Mouse (Mus musculus) liver, embryonic 11.5 days (tissue): ENCODE measurements around the gene Smo. TPM values are rescaled to one million over a fixed set of nuclear protein-coding genes. Genes with fewer than 3 reads are reported as not detected.
A peak's percentile ranks its signal among the peaks of the same experiment; 100 is the strongest.

Experiments
- ATAC-seq: fragments of 200-750 bp; cut with Nextera tagmentation; replicated peaks from 2 replicates; pipeline ENCODE4 v1.8.0; 2017; ENCODE audit warnings: moderate number of reproducible peaks, mild to moderate bottlenecking, moderate TSS enrichment, moderate library complexity; ENCODE audit not compliant: low FRiP score
- DNase-seq: peaks from one replicate; pipeline ENCODE4 v3.0.0-alpha.2; 2017; ENCODE audit warnings: low spot score
- H3K27ac ChIP-seq: fragments of 300-500 bp; sonication (generic); 2 replicates; pipeline ENCODE4 v1.5.1; 2014; ENCODE audit warnings: mild to moderate bottlenecking, low read depth, low read length, control low read depth
- H3K27me3 ChIP-seq: fragments of 300-500 bp; sonication (generic); replicated peaks from 2 replicates; pipeline ENCODE4 v1.6.1; 2014; ENCODE audit warnings: low read length, mixed read lengths; ENCODE audit not compliant: control insufficient read depth, insufficient read depth
- H3K36me3 ChIP-seq: fragments of 300-500 bp; sonication (generic); 2 replicates; pipeline ENCODE4 v1.6.1; 2014; ENCODE audit warnings: mild to moderate bottlenecking, low read length, moderate library complexity, mixed read lengths; ENCODE audit not compliant: control insufficient read depth, insufficient read depth
- H3K4me1 ChIP-seq: fragments of 300-500 bp; sonication (generic); replicated peaks from 2 replicates; pipeline ENCODE4 v1.6.1; 2014; ENCODE audit warnings: low read length, mixed read lengths; ENCODE audit not compliant: control insufficient read depth, insufficient read depth
- H3K4me2 ChIP-seq: fragments of 300-500 bp; sonication (generic); 2 replicates; pipeline ENCODE4 v1.6.1; 2014; ENCODE audit warnings: mild to moderate bottlenecking, control low read depth, moderate library complexity
- H3K4me3 ChIP-seq: fragments of 300-500 bp; sonication (generic); 2 replicates; pipeline ENCODE4 v1.5.1; 2014; ENCODE audit warnings: low read depth, low read length, control low read depth
- H3K9ac ChIP-seq: fragments of 300-500 bp; sonication (generic); 2 replicates; pipeline ENCODE4 v1.6.1; 2014; ENCODE audit warnings: low read depth, low read length, control low read depth
- H3K9me3 ChIP-seq: fragments of 300-500 bp; sonication (generic); 2 replicates; pipeline ENCODE4 v1.6.1; 2016; ENCODE audit warnings: low read length, inconsistent platforms, mixed read lengths; ENCODE audit not compliant: control insufficient read depth
- WGBS: fragments of 180-500 bp; shearing (Covaris S2); extraction: QIAGEN DNeasy Blood & Tissue Kit; methylation state at CpG from one replicate; pipeline ENCODE4 v1.1.7; 2014; 5-methylcytosine and 5-hydroxymethylcytosine counted together
- polyA plus RNA-seq: library from polyadenylated mRNA; unstranded; fragments of >200 nt; fragmentation: Nextera tagmentation; extraction: Ambion mirVana; gene quantifications from 2 replicates; pipeline ENCODE4 v1.2.1, GENCODE M21; 2014

Gene Smo
- polyA plus RNA-seq: 22.3 and 22.5 TPM in 2 replicates

DNA sequence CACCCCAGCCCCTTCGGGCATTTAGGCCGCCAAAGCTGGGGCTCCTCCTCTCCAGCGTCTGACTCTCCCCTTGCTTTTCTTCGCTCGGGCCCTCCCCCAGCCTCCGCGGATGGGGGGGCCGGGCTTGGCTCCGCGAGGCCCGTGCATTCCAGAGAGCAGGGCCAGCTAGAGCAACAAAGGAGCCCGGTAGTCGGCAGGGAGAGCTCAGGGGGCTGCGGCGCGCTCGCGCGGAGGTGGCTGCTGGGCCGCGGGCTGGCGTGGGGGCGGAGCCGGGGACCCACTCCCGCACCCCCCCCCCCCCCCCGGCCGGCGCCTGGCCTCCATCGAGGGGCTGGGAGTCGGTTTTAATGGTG lies at the start of gene Smo:
Gene Smo, plus strand, starts transcription at position 168 of the 353 bp plus-strand sequence.
- H3K4me2 ChIP-seq: peak within 1 kb of the TSS; percentile 85
- peaks cover 13% of the 10 kb centered on the region; the same call in 1 of the 2 replicates for H3K4me1 ChIP-seq
- ATAC-seq: peak; percentile 82
- peak within 1 kb of the TSS; percentile 75 for H3K4me3 ChIP-seq
- WGBS: under 1% methylated on average over 17 of the region's 30 CpGs
- peaks cover 20% of the 10 kb centered on the region for H3K27me3 ChIP-seq
- DNase-seq: peak; percentile 85
- peak within 1 kb of the TSS; percentile 88 for H3K9ac ChIP-seq
- no peaks in the 10 kb centered on the region for H3K9me3 ChIP-seq
- peak within 1 kb of the TSS; percentile 76 for H3K27ac ChIP-seq
- no peaks in the 10 kb centered on the region for H3K36me3 ChIP-seq

DNA sequence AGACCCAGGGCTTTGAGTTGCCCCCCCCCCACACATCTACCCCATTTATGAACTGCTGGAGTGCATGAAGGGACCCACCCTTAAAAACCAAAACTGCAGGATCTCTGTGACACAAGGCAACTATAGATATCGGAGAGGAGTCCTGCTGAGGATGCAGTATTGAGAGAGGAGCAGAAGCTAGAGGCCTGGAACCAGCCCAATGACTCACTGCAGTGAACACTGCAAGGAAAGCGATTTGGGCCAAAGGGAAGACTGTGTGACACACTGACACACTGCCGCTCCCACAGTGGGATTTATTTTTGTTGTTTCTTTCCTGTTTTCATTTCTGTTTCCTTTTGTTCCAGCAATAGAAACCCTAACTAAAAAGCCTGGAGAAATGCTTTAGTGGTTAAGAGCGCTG lies 49.4 kb upstream of the Smo start:
- no peaks in the 10 kb centered on the region for H3K36me3 ChIP-seq
- no peak for ATAC-seq
- H3K9me3 ChIP-seq: no peaks in the 10 kb centered on the region
- no peaks in the 10 kb centered on the region for H3K4me1 ChIP-seq
- WGBS: 81% methylated on average over 4 of the region's 4 CpGs
- no peak for DNase-seq
- peaks cover 8% of the 10 kb centered on the region for H3K27me3 ChIP-seq
- H3K27ac ChIP-seq: no peak overlapping the region
- no peak overlapping the region for H3K4me3 ChIP-seq
- no peak overlapping the region for H3K9ac ChIP-seq
- H3K4me2 ChIP-seq: no peak overlapping the region

DNA sequence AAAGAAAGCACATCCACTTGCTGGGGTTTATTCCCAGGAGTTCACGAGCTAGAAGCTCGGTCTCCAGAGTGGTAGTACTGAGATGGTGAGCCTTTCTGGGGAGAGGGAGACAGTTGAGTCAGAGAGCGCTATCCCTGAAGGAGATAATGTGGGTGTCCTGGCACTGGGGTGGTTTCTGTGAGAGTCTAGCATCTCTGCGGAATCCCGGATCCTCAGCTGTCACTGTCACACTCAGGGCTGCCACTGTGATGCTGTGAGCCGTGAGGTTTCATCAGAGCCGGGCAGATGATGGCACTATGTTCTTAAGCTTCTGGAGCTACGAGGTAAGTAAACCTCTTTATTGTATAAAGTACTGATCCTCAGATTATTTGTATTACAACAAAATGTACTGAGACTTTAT lies 45.8 kb upstream of the Smo start:
- Histone ChIP-seq H3K4me3 (no peak overlapping the region), H3K4me1 (0 out of 2 replicates have a peak, but pooled peaks cover 3% of the 10 kb centered on the region), H3K27me3 (peaks cover 24% of the 10 kb centered on the region), H3K4me2 (no peak overlapping the region), H3K9ac (no peak overlapping the region), H3K9me3 (no peaks in the 10 kb centered on the region), H3K36me3 (no peaks in the 10 kb centered on the region), H3K27ac (no peak overlapping the region)
- 69% methylated on average over 8 of the region's 8 CpGs for WGBS
- ATAC-seq (no peak), DNase-seq (no peak)

DNA sequence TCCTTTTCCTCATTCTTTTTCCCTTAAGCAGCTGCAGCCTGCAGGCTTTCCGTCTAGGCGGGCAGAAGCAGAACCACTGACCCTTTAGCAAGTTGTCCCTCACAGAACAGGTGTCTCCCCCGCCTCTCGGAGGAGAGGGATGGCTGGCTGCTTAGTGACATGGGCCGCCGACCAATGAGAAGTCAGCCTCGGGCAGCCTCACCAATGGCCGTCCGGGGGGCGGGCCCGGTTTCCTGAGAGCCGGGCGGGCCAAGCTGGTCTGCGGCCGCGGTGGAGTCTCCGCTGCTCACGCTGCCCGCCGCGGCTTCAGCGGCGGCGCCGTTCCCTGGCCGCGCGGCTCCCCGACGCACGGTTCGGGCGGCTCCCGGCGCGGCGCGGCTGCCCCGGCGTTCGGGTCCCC lies 41.4 kb upstream of the Smo start, which contains the start of gene Tspan33:
Gene Tspan33, plus strand, starts transcription at position 270 of the 400 bp plus-strand sequence.
- no peaks in the 10 kb centered on the region for H3K9me3 ChIP-seq
- H3K4me2 ChIP-seq: peak within 1 kb of the TSS; percentile 73
- peaks cover 13% of the 10 kb centered on the region for H3K4me1 ChIP-seq
- ATAC-seq (peak; percentile 84), DNase-seq (peak; percentile 87)
- peak within 1 kb of the TSS; percentile 95 for H3K9ac ChIP-seq
- WGBS: under 1% methylated on average over 38 of the region's 41 CpGs
- H3K4me3 ChIP-seq: peak within 1 kb of the TSS; percentile 90
- H3K27ac ChIP-seq: peak within 1 kb of the TSS; percentile 77
- H3K36me3 ChIP-seq: 0 out of 2 replicates have a peak, but pooled peaks cover under 1% of the 10 kb centered on the region
- peaks cover 20% of the 10 kb centered on the region for H3K27me3 ChIP-seq

DNA sequence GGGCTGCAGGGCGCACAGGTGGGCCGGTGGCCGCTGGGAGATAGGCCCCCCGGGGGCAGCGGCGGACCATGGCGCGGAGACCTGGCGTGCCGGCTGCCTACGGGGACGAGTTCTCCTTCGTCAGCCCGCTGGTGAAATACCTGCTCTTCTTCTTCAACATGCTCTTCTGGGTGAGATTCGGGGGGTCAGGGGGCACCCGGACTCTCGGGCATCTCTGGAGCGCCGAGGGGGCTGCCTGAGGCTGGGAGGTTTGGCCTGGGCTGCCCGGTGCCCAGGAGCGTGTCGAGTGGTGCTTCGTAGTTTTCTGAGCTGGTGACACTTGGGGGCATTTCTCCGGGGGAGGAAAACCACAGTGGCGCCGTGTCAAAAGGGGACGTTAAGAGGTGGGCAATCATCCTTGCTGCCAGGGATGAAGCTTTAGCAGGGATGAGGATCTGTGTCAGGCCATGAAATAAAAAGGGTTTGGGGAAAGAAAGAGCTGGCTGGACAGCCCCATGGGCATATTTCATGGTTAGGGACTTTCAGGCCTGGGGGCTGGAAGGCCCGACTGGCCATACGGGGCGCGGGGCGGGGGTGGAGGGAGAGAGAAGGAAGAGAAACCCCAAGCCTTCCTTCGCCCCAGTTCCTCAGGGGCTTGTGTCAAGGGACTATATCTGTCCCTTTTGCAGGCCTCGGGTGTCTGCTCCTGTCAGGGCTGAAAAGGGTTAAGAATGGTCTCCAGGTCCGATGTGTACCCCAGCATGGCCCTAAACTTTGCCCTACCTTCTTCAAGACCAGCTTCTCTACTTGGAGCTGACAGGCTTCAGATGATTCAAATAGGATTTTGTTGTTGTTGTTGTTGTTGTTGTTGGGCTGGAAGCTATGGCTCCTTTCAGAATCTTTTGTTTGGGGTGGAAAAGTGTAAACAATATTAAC lies 40.7 kb upstream of the Smo start:
- peak; percentile 58 for DNase-seq
- ATAC-seq: no peak
- Histone ChIP-seq H3K27ac (peak overlapping the region; percentile 77), H3K4me2 (peak overlapping the region; percentile 73), H3K4me1 (peaks cover 17% of the 10 kb centered on the region), H3K27me3 (peaks cover 20% of the 10 kb centered on the region), H3K4me3 (peak overlapping the region; percentile 90), H3K9ac (peak overlapping the region; percentile 95), H3K36me3 (0 out of 2 replicates have a peak, but pooled peaks cover 2% of the 10 kb centered on the region), H3K9me3 (no peaks in the 10 kb centered on the region)
- WGBS: 4% methylated on average over 35 of the region's 35 CpGs

DNA sequence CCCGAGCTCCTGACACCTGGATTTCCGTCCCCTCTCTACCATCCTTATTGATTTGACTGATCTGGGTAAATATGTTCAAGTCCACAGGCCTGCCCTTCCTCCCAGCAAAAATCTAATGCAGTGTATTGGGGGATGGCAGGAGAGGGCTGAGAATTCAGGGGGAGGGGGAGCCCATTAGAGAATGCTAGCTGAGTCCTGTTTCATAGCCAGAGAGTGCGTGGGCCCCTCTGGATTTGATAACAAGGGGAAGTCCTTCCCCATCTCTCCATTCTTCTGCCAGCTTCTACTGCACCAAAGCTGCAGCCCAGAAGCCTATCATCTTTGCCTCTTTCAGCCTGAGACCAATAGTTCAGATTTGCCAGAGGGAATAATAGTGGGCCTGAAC lies 40.0 kb upstream of the Smo start:
- DNase-seq: no peak
- H3K9ac ChIP-seq: peak overlapping the region; percentile 95
- no peaks in the 10 kb centered on the region for H3K9me3 ChIP-seq
- peak overlapping the region; percentile 77 for H3K27ac ChIP-seq
- no peak for ATAC-seq
- H3K4me1 ChIP-seq: peaks cover 19% of the 10 kb centered on the region
- peak overlapping the region; percentile 90 for H3K4me3 ChIP-seq
- H3K4me2 ChIP-seq: peak overlapping the region; percentile 73
- 0 out of 2 replicates have a peak, but pooled peaks cover 2% of the 10 kb centered on the region for H3K36me3 ChIP-seq
- WGBS: 36% methylated on average over 3 of the region's 3 CpGs
- peaks cover 17% of the 10 kb centered on the region for H3K27me3 ChIP-seq

DNA sequence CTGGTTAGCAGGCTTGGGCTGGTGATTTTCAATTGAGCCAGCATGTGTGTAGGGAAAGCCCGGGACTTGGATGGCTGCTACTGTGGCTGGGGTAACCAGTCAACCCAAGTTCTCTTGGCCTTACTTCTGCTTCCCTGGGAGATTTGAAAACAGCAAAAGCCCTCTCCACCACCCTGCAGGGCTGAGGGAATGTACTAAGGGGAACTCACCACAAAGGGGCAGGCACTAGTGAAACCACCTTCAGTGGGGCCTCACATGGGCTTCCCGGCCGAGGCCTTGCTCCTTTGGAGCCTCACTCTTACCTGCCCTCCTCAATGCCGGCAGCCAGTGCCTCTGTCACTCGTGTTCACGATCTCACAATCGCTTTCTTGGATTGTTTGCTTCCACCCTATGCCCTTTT lies 39.3 kb upstream of the Smo start:
- Histone ChIP-seq H3K9ac (peak overlapping the region; percentile 95), H3K9me3 (no peaks in the 10 kb centered on the region), H3K36me3 (0 out of 2 replicates have a peak, but pooled peaks cover 2% of the 10 kb centered on the region), H3K27me3 (peaks cover 16% of the 10 kb centered on the region), H3K4me3 (peak overlapping the region; percentile 90), H3K4me2 (peak overlapping the region; percentile 73), H3K4me1 (peaks cover 24% of the 10 kb centered on the region), H3K27ac (peak overlapping the region; percentile 77)
- DNase-seq (no peak), ATAC-seq (no peak)
- WGBS: 58% methylated on average over 7 of the region's 7 CpGs

DNA sequence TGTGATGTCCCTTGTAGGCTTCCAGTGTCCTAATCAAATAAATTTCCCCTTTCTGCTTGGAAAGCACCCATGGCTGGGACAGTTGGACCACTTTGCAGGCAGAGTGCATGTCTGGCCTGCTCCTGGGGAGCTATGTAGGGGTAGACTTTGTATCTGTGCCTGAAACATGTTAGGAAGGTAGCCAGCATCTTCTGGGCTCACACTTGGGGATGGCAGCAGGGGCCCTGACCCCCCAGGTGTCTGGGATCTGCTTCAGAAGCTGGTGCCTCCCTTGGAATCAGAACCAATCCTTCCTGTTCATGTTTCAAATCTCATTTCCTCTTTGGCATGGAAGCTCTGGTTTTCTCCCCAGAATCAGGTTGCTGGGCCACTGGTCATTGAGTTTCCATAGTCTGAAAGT lies 38.2 kb upstream of the Smo start:
- peaks cover 9% of the 10 kb centered on the region for H3K27me3 ChIP-seq
- H3K4me1 ChIP-seq: peaks cover 36% of the 10 kb centered on the region
- peak overlapping the region; percentile 73 for H3K4me2 ChIP-seq
- H3K9ac ChIP-seq: peak overlapping the region; percentile 95
- no peak for DNase-seq
- peak overlapping the region; percentile 77 for H3K27ac ChIP-seq
- no peak for ATAC-seq
- peak overlapping the region; percentile 90 for H3K4me3 ChIP-seq
- H3K36me3 ChIP-seq: 0 out of 2 replicates have a peak, but pooled peaks cover 2% of the 10 kb centered on the region
- H3K9me3 ChIP-seq: no peaks in the 10 kb centered on the region
